Mouse (Mus musculus) ZHBTc4 (cell line): ENCODE data around the gene Efcab1.
A peak's percentile ranks its signal among the peaks of the same experiment; 100 is the strongest.
"Not testable (repeated sequence)": the region's sequence is repeated elsewhere in the genome, so short reads cannot be mapped to it uniquely, and the experiment has no call there.

Experiments used
- DNase-seq: peaks from one replicate; pipeline ENCODE4 v3.0.0-alpha.2; 2011; ENCODE audit warnings: low read depth, low spot score

Gene Efcab1

DNA sequence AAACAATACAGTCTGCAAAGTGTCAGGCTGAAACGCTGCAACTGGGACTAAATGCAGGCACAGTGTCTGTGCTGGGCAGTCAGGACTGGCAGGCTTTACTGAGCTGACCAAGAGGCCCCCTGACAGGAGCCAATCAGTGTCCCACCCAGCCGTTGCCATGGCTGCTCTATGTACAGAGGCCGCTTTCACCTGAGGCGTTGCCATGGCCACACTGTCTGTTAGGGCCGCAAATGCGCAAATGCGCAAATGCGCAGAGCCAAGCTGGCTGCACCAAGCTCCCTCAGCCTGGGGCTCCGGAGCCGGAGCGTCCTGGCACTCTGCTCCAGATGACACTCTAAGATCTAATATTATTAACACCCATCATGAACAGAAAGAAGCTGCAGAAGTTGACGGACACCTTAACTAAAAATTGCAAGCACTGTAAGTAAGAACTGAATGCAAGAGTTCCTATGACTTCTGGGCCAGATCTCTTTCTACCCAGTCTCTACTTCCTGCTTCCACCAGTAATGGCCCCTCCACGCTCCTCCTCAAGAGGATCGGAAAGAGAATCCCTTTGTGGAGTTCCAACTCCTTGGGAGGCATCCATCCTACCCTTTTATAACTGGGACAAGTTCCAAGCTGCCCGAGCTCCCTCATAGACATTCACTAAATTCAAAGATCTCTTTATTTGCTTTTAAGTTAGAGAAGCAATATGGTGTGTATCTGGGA is at the start of gene Efcab1:
Gene Efcab1, plus strand, starts transcription at position 214 of the 708 bp plus-strand sequence.
- peak; percentile 67 for DNase-seq

- no peak for DNase-seq
Observed at GRCm38 (mm10) chr16:14859443-14859842, 47.0 kb upstream of the Efcab1 start.

DNA sequence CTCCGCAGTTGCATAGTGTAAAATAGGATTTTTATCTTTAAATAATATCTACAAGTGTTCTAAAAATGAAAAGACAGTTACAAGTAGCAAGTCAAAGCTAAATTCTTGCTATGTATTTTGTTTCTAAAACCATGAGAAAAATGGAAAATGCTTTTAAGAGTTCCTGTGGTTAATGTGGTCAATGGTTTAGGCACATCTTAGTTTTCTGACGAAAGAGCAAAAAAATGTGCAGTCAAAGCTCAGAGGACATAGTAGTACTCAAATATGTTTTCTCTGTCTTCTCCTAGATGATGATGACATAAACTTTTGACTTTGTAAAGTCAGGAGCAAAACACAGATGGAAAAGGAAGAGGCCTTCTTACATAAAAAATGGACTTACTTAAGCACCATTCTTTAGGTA is 21.5 kb upstream of the Efcab1 start:
- no peak for DNase-seq

DNA sequence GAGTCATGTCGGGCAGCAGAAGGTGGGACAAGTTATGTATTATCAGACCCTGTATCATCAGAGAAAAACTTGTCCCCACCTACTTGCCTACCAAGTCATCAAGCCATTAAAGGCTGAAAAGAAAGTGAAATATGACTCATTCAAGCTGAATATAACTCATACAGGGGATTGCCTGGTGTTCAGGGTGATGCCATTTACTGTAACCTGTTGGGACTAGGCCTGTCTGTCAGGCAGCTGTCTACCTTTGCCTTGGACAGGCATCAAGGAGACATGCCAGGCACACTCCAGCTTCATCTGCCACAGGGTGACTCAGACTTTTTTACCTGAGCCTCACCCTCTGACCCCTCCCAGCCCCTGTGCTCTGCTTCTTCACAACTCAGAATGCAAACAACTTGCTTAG is 21.0 kb upstream of the Efcab1 start:
- DNase-seq, result no peak

GRCm38 (mm10) chr16:14892492-14892891 is 13.9 kb upstream of the Efcab1 start:
- no peak for DNase-seq

DNA sequence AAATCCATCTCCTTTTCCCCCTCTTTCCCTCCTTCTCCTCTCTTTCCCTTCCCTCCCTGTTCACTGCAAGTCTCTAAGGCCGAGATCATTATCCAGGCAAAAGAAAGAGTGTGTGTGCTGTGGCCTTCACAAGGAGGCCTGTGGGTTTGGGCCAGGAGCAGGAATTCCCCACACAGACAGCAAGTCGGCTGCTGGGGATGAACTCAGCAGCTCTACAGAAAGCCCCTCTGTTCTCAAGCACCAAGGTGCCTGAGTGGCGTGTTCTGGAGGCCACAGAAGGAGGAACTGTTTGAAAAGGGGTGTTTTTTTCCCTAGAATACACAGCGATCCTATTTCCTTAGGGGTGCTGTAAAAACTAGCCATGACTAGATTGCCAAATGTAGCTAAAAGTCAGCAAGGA is 12.5 kb upstream of the Efcab1 start:
- no peak for DNase-seq

DNA sequence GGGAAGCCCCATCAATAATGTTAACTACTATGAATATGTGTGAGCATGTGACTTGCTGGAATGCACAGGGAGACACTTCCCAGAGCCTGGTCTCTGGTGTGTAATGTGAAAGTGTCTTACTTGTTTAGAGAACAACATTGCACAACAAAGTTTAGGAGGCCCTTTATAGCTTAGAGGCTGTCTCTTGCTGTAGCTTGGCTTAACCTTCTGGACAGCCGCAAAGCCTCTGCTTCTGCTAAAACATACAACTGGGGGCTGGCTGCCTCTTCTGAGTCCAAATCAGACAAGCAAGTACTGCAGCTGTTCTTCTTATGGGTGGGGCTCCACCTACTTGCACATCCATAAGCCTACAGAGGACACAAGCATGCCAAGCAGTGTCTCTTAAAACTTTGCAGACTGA is 11.7 kb upstream of the Efcab1 start:
- no peak for DNase-seq

- DNase-seq, result no peak
Observed at GRCm38 (mm10) chr16:14895543-14895942, 10.9 kb upstream of the Efcab1 start.

GRCm38 (mm10) chr16:14930711-14931110 is 24.3 kb downstream of the Efcab1 start:
- DNase-seq, result not testable (repeated sequence)

DNA sequence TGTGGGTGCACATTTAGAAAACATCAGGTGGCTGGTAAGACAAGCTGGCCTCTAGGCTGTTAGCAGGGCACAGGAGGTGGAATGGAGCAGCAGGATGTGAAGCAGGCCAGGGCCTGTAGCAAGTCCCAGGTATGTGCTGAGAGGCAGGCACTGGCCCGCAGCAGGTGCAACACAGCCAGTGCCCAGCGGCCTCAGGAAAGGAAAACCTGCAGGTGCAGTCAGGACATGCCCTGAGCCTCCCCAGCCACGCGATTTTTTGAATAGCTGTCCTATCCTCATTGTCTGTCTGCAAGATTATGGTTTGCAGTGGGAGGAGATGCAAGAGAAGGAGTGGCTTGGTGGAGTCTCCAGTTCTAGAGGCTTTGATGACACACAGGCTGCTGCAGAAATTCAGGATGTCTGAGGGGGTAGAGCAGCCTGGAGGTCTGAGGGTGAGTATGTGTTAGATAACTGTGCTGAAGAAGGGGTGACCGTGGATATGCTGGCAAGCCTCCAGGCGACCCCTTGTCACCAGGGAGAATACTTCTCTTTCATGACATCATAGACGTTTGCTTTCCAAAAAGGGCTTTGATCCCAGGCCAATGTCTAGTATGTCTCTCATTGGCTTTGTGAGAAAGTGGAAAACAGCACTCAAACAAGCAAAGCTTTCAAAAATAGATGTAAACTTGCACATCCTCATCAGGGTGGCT is 30.2 kb downstream of the Efcab1 start:
- DNase-seq, result not testable (repeated sequence)

GRCm38 (mm10) chr16:14939552-14939951 is 33.1 kb downstream of the Efcab1 start:
- DNase-seq, result no peak

GRCm38 (mm10) chr16:14939994-14940715 is 33.7 kb downstream of the Efcab1 start:
- DNase-seq, result no peak

GRCm38 (mm10) chr16:14940898-14941297 is 34.5 kb downstream of the Efcab1 start:
- no peak for DNase-seq

GRCm38 (mm10) chr16:14943530-14943929 is 37.1 kb downstream of the Efcab1 start:
- DNase-seq, result no peak

GRCm38 (mm10) chr16:14947561-14947960 is 41.2 kb downstream of the Efcab1 start:
- not testable (repeated sequence) for DNase-seq

GRCm38 (mm10) chr16:14951894-14952293 is 45.5 kb downstream of the Efcab1 start:
- no peak for DNase-seq

DNA sequence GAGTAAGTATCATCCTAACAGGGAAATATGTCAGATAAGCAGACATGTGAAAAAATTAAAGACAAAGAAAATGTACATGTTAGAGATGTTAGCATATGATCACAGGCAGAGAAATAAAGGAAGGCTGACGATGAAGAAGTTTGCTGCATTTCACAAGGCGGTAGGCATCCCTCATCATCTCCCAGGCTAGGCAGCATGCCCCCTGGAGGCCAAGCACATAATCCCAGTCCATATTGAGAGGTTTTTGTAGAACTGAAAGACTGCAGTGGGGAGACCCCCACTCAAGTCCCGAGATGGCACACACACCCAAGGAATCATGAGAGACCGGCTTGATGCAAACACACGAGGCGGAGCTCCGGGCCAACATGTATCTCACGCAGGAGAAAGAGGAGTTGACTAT is 53.3 kb downstream of the Efcab1 start:
- DNase-seq, result no peak

DNA sequence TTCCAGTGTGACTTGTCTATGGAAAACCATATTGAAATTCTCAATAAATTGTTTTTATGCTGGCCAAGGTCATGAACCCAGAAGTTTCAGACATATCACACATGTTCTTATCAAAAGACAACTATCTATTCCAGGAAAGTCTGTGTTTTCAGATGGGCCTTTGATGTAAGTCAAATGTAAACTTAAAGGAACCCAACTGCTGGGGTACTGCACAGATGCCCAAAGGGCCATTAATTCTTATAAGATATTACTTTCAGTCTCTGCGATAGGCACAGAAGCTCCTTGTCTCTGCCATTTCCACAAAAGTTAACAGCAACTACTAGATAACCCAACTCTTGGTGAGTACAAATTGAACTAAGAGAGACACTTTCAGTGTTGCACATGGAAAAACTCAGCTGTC is 67.3 kb downstream of the Efcab1 start:
- DNase-seq, result no peak

DNA sequence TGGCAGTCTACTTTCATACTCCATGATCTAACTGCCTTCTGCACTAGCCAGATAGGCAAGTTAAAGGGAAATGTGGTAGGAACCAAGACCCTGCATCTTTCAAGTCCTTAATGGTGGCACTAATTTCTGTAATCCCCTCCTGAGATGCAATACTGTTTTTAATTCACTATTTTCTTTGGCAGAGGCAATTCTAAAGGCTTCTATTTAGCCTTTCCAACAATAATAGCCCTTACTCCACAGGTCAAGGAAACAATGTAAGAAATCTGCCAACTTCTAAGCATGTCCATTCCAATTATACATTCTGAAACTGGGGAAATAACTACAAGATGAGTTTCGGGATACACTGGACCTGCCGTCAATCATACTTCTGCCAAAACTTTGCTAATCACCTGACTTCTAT is 72.8 kb downstream of the Efcab1 start:
- no peak for DNase-seq

DNA sequence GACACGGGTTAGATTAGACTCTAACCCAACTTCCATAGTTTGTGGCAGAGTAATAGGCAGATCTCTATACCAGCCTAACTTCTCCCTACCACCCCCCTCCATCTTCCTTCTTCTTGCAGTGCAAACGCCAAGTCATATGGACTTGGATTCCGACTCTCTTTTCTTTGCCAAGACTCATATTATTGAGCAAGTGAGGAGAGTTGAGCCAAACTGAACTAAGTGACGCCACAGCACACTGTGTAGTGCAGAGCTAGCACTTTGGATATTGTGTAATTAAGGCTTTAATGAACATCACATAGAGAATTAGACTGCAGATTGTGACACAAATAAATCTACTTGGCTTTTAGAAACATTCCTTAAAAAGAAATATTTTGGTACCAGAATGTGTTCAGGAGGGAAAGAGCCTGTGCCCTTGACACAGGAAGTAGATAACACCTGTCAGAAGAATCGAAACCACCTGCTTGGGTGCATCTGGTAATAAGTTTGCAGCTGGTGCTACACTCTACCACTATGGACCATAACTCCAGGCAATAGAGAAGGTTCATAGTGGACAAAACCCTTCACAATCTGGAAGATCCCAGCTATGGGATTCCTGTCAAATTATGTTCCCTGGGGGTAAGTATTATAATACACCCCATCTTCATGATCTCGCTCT is 83.3 kb downstream of the Efcab1 start:
- DNase-seq, result no peak

DNA sequence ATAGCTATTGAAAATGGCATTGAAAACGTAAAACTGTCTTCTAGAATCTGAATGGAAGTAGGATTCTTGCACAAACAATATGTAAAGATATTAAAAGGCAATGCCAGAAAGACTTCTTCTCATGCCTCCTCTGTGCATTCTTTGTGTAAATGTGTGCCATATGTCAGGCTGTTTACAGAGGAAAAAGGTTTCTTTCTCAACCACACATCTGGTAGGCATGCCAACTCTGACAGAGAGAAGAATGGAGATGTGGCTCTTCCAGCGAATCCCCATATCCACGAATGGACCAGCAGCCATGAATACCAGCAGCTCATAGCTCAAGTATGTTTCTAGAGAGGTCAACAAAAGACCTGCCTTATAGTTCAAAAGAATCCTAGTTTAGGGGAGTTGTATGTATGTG is 84.6 kb downstream of the Efcab1 start:
- DNase-seq, result no peak

DNA sequence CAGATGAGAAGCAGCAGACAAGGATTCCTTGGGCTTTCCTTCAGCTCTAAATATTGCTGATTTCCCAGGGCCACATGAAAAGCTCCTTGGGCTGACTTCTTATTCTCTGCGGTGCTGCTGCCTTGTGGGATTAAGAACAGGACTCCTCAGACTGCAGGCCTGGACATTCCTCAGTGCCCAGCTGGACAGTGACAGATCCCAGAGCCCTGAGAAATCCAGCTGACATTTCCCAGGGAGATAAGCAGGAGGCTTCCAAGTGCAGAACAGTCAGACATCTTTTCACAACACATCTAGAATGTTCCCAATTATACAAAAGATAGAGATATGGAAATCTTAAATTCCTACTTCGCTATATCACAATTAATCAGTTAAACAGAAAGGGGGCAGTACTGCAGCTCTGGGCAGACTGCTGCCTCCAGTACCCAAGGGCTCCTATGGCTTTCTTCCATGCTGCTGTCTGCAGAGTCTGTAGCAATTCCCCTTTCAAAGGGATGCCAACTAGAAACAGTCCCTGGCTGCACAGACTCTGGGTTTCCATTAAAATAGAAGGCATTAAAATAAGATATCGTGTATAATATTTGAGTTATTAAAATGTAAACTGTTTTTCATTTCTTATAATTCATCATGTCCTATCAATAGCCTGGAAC is 86.2 kb downstream of the Efcab1 start:
- no peak for DNase-seq
